Mouse (Mus musculus) ES-CJ7 (cell line): ENCODE measurements around the gene Lrrfip1.
A peak's percentile ranks its signal among the peaks of the same experiment; 100 is the strongest.

Source experiments
- DNase-seq: peaks from one replicate; pipeline ENCODE4 v3.0.0; 2011; ENCODE audit warnings: low read depth, low spot score

Gene Lrrfip1

DNA sequence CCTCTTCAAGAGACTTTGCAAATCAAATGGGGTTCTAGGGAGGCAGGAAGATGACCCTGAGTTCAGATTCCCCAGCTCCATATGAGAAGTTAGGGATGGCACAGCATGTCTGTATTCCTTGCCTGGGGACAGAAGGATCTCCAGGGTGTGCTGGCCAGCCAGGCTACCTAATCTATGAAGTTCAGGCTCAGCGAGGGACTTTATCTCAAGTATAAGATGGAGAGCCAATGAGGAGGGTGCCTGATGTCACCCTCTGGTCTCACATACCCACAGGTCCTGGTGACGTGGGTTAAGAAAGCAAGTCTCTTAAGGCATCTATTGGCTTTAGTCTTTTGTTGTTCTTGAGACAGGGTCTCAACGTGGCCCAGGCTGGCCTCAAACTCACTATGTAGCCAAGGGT is 124.9 kb downstream of the Lrrfip1 start:
- DNase-seq: no peak

DNA sequence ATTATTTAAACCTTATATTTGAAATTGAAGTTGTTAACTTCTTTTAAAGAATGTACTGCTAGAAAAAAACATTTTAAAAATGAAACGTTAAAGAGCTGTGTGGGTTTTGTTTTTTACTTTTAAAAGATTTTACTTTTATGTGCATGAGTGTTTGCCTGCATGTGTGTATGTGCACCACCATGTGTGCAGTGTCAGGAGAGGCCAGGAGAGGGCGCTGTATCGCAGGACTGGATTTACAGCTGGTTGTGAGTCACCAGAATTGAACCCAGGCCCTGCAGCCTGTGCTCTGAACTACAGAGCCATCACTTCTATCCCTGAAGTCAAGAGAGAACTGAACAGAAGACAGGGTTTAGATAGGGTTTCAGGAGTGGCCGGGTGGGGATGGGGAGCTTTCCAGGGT is 130.3 kb downstream of the Lrrfip1 start:
- no peak for DNase-seq

DNA sequence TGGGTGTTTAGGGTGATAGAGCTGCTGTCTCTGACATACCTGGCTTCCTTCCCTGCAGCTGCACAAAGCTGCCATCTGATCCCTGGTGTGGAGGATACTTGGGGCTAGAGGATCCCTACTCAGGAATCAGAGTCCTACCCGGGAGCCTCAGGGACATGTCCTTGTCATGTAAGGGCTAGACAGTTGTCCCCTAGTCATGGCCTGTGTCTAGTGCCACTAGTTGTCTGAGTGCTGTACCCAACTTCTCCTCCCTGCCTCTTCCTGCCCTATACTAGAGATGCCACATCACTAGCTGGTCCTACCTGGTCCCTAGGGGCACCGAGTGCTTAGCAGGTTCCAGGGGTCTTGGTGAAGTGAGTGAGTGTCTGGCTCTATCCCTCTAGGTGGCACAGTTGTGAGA is 138.5 kb downstream of the Lrrfip1 start:
- no peak for DNase-seq

DNA sequence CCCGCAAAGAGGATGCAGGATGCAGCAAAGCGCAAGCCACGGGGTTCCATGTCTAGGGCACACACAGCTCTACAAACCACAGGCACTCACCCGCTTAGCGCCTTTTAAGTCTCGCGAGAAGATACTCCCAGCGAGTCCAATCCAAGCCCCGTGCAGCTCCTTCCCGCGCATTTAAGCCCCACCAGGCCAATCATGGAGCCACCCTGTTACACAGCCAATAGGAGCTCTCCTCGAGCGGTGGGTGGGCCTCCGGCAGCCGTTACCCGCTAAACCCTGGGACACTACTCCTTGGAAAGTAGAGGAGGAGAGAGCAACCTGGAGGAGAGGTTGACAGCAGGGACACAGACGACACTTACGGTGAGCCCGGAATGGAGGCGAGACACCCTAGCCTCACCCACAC is 146.3 kb downstream of the Lrrfip1 start, which contains the start of gene Rbm44:
Gene Rbm44 (plus strand): TSS at position 277 of the 400 bp plus-strand sequence.
- peak; percentile 70 for DNase-seq

DNA sequence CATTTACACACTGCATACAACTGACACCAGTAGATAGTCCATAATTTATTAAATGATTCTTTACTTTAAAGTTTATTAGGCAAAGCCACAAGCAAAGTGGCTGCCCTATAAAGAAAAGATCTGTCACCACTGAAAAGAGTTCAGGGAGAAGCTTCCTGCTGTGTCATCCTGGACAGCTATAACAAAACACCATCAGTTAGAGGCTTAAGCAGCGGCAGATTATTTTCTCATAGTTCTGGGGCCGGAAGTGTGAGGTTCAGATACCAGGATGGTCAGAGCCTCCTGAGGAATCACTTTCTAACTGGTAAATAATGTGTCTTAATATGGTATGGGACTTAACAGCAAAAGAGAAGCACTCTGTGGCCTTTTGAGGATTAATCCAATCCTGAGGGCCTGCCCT is 153.0 kb downstream of the Lrrfip1 start:
- no peak for DNase-seq

DNA sequence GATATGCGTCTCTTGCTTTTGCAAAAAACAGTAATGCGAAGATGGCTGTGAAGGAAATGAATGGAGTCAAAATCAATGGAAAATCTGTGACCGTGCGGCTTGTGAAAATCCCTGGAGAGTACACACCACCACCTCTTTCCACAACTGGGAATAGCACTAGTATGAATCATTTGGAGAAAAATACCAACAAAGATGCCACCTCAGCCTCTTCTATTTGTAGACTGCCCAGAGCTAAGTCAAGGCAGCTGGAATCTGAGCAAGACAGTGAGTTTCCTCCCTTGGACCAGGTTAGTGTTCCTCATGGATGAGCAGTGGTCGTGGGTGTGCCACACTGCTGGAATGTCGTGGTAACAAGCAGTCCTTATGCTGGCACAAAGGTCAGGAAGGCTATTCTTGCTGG is 168.3 kb downstream of the Lrrfip1 start:
- DNase-seq: no peak

DNA sequence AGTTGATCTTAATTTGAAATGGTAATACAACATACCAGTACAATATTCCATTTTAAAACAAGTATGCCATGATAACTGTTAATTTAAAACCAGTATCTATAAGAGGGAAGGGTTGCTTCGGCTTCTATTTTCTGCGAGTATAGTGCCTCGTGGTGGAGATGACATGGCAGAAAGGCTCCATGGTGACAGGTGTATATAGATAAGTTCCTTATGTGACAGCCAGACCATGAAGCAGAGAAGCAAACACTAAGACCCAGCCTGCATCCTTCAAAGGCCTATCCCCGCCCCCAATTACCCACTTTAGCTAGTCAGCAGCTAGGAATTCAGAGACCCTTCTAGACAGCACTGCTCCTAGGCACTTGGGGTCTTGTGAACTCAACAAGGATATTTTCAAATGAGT is 170.6 kb downstream of the Lrrfip1 start:
- DNase-seq: no peak

DNA sequence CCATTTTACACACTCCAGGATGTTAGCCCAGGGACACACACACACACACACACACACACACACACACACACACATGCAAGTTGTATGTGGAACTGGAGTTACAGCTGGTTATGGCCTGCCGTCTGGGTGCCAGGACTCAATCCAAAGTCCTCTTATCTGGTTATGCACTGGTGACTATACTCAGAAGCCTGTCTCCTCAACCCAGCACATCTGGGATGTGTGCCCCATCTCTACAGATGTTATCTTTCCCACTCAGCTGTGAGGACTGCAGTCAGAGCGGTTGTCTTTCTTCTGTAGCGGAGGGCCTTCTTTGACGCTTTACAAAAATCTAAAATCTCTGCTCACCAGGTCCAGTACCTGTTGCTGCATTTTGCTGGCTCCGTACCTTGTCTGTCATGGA is 176.3 kb downstream of the Lrrfip1 start:
- DNase-seq: no peak

DNA sequence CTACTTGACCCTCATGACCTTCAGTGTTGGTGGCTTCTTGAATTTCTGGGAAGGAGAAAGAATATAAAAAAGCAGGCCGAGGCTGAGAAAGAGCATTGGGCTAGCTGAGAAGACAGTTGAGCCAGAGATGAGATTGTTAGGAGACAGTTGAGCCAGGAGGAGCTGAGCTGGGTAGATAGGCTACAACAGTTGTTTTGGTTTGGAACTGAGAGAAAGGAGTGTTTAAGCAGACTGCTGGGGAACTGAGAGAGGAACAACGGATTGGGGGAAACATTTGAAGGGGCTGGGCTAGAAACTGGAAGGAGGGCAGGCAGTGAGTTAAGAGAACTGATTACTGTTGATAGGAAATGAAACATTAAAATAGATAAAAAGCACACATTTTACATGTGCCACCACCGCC is 177.5 kb downstream of the Lrrfip1 start:
- no peak for DNase-seq

DNA sequence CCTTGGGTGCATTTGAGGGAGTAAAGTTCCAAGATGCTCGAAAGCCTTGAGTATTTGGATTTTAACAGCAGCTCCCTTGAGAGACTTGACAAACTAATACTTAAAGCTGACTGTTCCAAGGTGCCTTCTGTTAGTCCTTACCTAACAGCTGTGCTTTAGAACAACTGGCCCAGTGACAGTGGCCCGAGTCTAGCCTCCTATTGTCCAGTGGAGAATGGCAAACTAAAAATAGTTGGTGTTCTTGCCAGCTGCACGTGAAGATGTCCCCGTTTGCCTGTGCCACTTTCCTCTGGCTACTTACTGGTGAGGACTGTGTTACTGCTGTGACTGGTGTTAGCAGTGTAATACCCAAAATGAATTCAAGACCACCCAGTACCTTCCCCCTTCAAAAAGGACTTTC is 178.3 kb downstream of the Lrrfip1 start:
- DNase-seq: no peak
